ENCODE assay signal across 8 mouse cellular contexts in genomic region chr7:107707650-107708049, GRCm38 (mm10). TPM values are rescaled to one million over a fixed set of nuclear protein-coding genes. Genes with fewer than 3 reads are reported as not detected.
A peak's percentile ranks its signal among the peaks of the same experiment; 100 is the strongest.
DNase-seq lines count a peak whose midpoint lies in the region; ATAC-seq and TF ChIP-seq lines count a peak whose summit lies in the region.

No protein-coding gene starts in this region.

- ATAC-seq in lung, embryonic 15.5 days (ENCODE audit: borderline replicate concordance, extremely low read depth, low FRiP score, low TSS enrichment) = no peak
- no peak for ATAC-seq in forebrain, embryonic 13.5 days
- no peak for ATAC-seq in forebrain, embryonic 11.5 days (replicated peaks; ENCODE audit: low FRiP score)

- WGBS in heart, embryonic 10.5 days = 50% methylated on average over 9 of the region's 9 CpGs
- 49% methylated on average over 9 of the region's 9 CpGs for WGBS in lung, embryonic 15.5 days
- 81% methylated on average over 9 of the region's 9 CpGs for WGBS in forebrain, embryonic 13.5 days
- 75% methylated on average over 9 of the region's 9 CpGs for WGBS in forebrain, embryonic 11.5 days

- TF ChIP-seq POLR2A in bone marrow macrophage, adult 2 months (IDR thresholded peaks at IDR 0.05; ENCODE audit: borderline replicate concordance, low read depth, low read length) = no peak

- no peak for TF ChIP-seq CTCF in bone marrow macrophage, adult 2 months (IDR thresholded peaks at IDR 0.05; ENCODE audit: low read depth, low read length)

- peaks cover 21% of the 10 kb centered on the region; the same call in 1 of the 2 replicates for H3K4me1 ChIP-seq in heart, embryonic 10.5 days
- peaks cover 14% of the 10 kb centered on the region for H3K4me1 ChIP-seq in bone marrow macrophage, adult 2 months (ENCODE audit: control insufficient read depth, insufficient read depth, low read length)
- H3K4me1 ChIP-seq in lung, embryonic 15.5 days = peaks cover 32% of the 10 kb centered on the region
- peaks cover 7% of the 10 kb centered on the region for H3K4me1 ChIP-seq in forebrain, embryonic 13.5 days
- H3K4me1 ChIP-seq in forebrain, embryonic 11.5 days (replicated peaks; ENCODE audit: control insufficient read depth, insufficient read depth, low read length) = no peaks in the 10 kb centered on the region

- no peaks in the 10 kb centered on the region for H3K27me3 ChIP-seq in heart, embryonic 10.5 days (ENCODE audit: insufficient read depth, poor library complexity, severe bottlenecking)
- no peaks in the 10 kb centered on the region for H3K27me3 ChIP-seq in lung, embryonic 15.5 days
- no peaks in the 10 kb centered on the region for H3K27me3 ChIP-seq in forebrain, embryonic 13.5 days
- no peaks in the 10 kb centered on the region for H3K27me3 ChIP-seq in forebrain, embryonic 11.5 days (ENCODE audit: control insufficient read depth, insufficient read depth, low read length)

- H3K4me3 ChIP-seq in heart, embryonic 10.5 days = no peak overlapping the region
- H3K4me3 ChIP-seq in bone marrow macrophage, adult 2 months (ENCODE audit: insufficient read depth, low read length) = no peak overlapping the region; the same call in 1 of the 2 replicates
- H3K4me3 ChIP-seq in lung, embryonic 15.5 days = no peak overlapping the region
- no peak overlapping the region for H3K4me3 ChIP-seq in forebrain, embryonic 13.5 days
- no peak overlapping the region for H3K4me3 ChIP-seq in forebrain, embryonic 11.5 days (ENCODE audit: low read depth, low read length)

- no peak for DNase-seq in heart, embryonic 10.5 days (ENCODE audit: low spot score)
- DNase-seq in heart, adult 8-10 months (ENCODE audit: low spot score) = no peak
- peak; percentile 43 to 68 for DNase-seq in spleen, postnatal 4 days (ENCODE audit: low spot score in 2 of 2)
- DNase-seq in frontal cortex, postnatal 36 days (ENCODE audit: low spot score in 2 of 2) = no peak
- DNase-seq in forebrain, embryonic 11.5 days (ENCODE audit: low spot score) = no peak

- H3K9ac ChIP-seq in lung, embryonic 15.5 days = no peak overlapping the region
- no peak overlapping the region for H3K9ac ChIP-seq in forebrain, embryonic 13.5 days
- H3K9ac ChIP-seq in forebrain, embryonic 11.5 days (ENCODE audit: low read length) = no peak overlapping the region

- no peaks in the 10 kb centered on the region for H3K36me3 ChIP-seq in heart, embryonic 10.5 days
- no peaks in the 10 kb centered on the region for H3K36me3 ChIP-seq in lung, embryonic 15.5 days
- H3K36me3 ChIP-seq in forebrain, embryonic 13.5 days (ENCODE audit: poor library complexity, severe bottlenecking) = no peaks in the 10 kb centered on the region
- no peaks in the 10 kb centered on the region for H3K36me3 ChIP-seq in forebrain, embryonic 11.5 days (ENCODE audit: control insufficient read depth, insufficient read depth, low read length)

- no peak overlapping the region for H3K4me2 ChIP-seq in lung, embryonic 15.5 days
- H3K4me2 ChIP-seq in forebrain, embryonic 13.5 days = no peak overlapping the region
- no peak overlapping the region for H3K4me2 ChIP-seq in forebrain, embryonic 11.5 days (ENCODE audit: low read depth, low read length, severe bottlenecking)

- no peaks in the 10 kb centered on the region for H3K9me3 ChIP-seq in heart, embryonic 10.5 days
- no peaks in the 10 kb centered on the region for H3K9me3 ChIP-seq in lung, embryonic 15.5 days
- no peaks in the 10 kb centered on the region for H3K9me3 ChIP-seq in forebrain, embryonic 13.5 days (replicated peaks)
- no peaks in the 10 kb centered on the region for H3K9me3 ChIP-seq in forebrain, embryonic 11.5 days (ENCODE audit: control insufficient read depth, low read length)

- H3K27ac ChIP-seq in heart, embryonic 10.5 days = peak overlapping the region; percentile 82; the same call in 1 of the 2 replicates
- H3K27ac ChIP-seq in bone marrow macrophage, adult 2 months (ENCODE audit: insufficient read depth, low read depth, low read length) = peak overlapping the region; percentile 39
- peak overlapping the region; percentile 82 for H3K27ac ChIP-seq in lung, embryonic 15.5 days
- no peak overlapping the region for H3K27ac ChIP-seq in forebrain, embryonic 13.5 days
- no peak overlapping the region for H3K27ac ChIP-seq in forebrain, embryonic 11.5 days (ENCODE audit: low read depth, low read length)

RNA-seq across cellular contexts. Expression of gene Cyb5r2, which starts 50.2 kb away (rescaled TPM):
- 1.2 and 1.3 TPM in 2 replicates for polyA plus RNA-seq in heart, embryonic 10.5 days (2016; fragmentation: Nextera tagmentation; extraction: Ambion mirVana)
- total RNA-seq in heart, adult 8-10 months (2022) = under 1 TPM in 1 of 4 experiments, not detected in 3; 0.16 TPM
- not detected in 2 replicates for polyA plus RNA-seq in bone marrow macrophage, adult 2 months (2012; ENCODE audit: insufficient read depth, insufficient read length, missing spikeins)
- polyA plus RNA-seq in lung, embryonic 15.5 days (2015; fragmentation: Nextera tagmentation; extraction: Ambion mirVana) = 0.20 and 0.21 TPM in 2 replicates
- 0.10 TPM in 1 of 2 replicates, not detected in the other for polyA plus RNA-seq in forebrain, embryonic 13.5 days (2015; fragmentation: Nextera tagmentation; extraction: Ambion mirVana)
- 0.11 TPM in 1 of 2 replicates, not detected in the other for polyA plus RNA-seq in forebrain, embryonic 11.5 days (2014; fragmentation: Nextera tagmentation; extraction: Ambion mirVana)

Comparison
In these comparisons a context has a peak if more than half of its experiments do, and no peak if none do; other contexts are left out.
1. DNase-seq: peak in spleen, postnatal 4 days (2 of 2); none in heart, embryonic 10.5 days (single experiment), heart, adult 8-10 months (single experiment), frontal cortex, postnatal 36 days (0 of 2) and forebrain, embryonic 11.5 days (single experiment).
2. H3K27ac ChIP-seq: peak in heart, embryonic 10.5 days (single experiment), bone marrow macrophage, adult 2 months (single experiment) and lung, embryonic 15.5 days (single experiment); none in forebrain, embryonic 13.5 days (single experiment) and forebrain, embryonic 11.5 days (single experiment).